Mouse (Mus musculus) thymus, adult 2 months (tissue): Measurements from ENCODE around the gene Prkra.

Experiments used
- CTCF ChIP-seq: fragments of 200-500 bp; IDR thresholded peaks from 2 replicates; pipeline ENCODE4 v1.5.1; 2012; ENCODE audit warnings: mild to moderate bottlenecking, control low read depth, low read length, moderate library complexity, borderline replicate concordance; ENCODE audit not compliant: control insufficient read depth, poor library complexity, insufficient read depth; ENCODE audit errors: extremely low read depth
- POLR2A ChIP-seq: fragments of 200-500 bp; IDR thresholded peaks from 2 replicates; pipeline ENCODE4 v1.6.1; 2012; ENCODE audit warnings: mild to moderate bottlenecking, low read length, control low read depth, moderate library complexity; ENCODE audit not compliant: control insufficient read depth, poor library complexity, insufficient read depth; ENCODE audit errors: extremely low read depth

DNA sequence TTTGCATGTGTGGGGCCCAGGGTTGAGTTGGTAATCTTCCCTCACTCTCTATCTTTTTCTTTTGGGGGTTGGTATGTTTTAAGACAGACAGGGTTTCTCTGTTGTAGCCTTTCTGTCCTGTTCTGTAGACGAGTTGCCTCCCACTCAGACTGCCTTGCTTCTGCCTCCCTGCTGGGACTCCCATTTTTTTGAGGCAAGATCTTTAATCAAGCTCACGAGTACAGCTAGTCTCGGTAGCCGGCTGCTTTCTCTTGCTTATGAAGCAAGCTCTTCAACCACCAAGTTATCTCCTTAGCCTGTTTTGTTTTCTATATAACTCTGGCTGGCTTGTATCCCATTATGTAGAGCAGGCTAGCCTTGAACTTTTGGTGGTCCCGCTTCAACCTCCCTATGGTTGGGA is 46.0 kb upstream of the Prkra start:
- TF ChIP-seq CTCF (no peak), POLR2A (no peak)
